Mouse (Mus musculus) heart, adult 9 months (tissue): ENCODE measurements around the gene Ube2d2b.

Source experiments
- DNase-seq, 2 experiments: peaks; one replicate each; pipeline ENCODE4 v3.0.0; 2022; ENCODE audit warnings: low spot score in 2 of 2

The Ube2d2b gene

DNA sequence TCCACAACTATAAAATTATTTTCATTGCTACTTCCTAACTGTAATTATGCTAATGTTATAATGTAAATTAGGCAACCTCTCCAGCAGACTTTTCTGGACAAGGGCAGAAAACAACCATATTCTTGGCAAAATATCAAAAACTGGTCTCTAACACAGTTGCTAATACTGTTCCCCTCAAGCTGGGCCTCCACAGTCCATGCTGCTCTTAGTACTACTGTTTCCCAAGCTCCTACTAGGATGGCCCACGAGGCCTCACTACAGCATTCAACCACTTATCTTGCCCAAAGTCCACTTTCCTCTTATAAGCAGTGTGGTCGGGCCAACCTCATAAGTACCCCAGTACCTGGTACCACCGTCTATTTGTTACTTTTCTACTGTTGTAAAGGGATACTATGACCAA lies 24.7 kb downstream of the Ube2d2b start:
- DNase-seq = no peak

- no peak for DNase-seq
Measured at GRCm38 (mm10) chr5:107855546-107855945, 25.6 kb downstream of the Ube2d2b start.

DNA sequence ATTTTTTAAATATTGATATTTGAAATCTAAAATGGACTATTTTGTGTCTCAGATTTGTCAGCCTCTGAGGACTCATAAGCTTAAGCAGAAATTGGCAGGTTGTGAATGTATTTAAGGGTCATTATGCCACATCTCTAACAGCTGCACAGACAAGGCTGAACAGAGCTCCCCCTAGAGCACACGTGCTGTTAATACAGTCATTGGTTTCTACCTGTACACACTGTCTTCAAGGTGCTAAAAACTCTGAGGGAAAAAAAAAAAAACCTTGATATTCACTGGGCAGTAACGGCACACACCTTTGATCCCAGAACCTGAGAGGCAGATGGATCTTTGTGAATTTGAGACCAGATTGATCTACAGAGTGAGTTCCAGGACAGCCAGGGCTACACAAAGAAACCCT lies 29.1 kb downstream of the Ube2d2b start:
- DNase-seq = no peak

DNA sequence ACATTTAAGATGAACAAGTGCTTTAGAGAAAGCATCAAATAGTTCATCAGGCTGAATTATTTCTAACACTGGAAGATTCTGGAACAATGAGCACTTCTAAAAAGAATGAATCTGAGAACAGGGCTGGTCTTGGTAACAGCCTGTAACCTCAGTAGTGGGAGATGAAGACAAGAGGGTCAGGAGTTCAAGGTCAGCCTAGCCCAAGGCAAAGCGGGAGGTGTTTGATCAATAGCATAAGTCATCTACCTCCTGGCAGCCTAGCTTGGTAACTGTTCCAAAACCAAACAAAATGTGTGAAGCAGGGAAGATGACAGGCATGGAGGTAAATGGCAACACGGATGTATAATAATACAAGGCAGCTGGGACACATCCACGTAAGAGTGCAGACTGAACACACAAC lies 34.1 kb downstream of the Ube2d2b start:
- no peak for DNase-seq

GRCm38 (mm10) chr5:107866127-107867126 lies 36.5 kb downstream of the Ube2d2b start:
- peak; percentile 30 to 45 for DNase-seq

DNA sequence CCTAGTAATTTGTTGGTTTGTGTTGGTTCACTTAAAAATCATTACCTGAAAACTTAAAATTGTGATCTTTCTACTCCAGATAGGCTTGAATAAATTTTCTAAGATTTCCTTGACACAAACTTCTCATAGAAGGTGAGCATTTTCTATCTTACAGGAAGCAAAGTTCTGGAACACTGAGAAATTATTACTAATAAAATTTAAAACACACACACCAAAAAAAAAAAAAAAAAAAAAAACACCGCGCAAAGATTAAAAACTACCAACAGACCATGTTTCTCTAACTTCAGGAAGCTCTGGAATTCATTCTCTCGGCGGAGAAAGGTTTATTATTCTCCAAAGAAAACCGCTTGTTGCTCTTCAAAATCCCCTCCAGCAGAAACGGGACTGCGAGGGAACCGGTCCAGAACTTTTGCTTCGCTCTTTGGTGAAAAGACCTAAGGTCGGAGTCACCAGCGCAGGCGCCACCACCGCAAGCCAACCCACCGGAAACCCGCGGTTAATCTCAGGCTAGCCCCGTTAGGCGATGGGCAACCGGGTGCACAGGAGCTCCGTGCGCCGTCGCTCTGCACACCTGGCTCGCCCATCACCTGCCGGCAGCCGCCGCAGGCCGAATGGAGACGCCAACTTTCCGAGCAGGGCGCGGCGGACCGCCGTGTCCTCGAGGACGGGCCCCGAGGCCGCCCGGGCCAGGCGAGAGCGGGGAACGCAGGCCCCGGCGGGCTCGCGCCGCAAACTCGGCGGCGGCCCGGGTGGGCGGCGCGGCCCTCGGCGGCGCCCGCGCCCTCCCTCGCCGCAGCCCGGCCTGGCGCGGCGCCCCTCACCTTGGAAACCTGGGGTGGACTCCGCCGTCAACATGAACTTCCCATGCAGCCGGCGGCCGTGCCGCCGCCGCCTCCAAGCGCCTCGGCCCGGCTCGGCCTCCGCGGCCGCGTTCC lies 38.3 kb downstream of the Ube2d2b start:
- DNase-seq = peak; percentile 64 to 65

DNA sequence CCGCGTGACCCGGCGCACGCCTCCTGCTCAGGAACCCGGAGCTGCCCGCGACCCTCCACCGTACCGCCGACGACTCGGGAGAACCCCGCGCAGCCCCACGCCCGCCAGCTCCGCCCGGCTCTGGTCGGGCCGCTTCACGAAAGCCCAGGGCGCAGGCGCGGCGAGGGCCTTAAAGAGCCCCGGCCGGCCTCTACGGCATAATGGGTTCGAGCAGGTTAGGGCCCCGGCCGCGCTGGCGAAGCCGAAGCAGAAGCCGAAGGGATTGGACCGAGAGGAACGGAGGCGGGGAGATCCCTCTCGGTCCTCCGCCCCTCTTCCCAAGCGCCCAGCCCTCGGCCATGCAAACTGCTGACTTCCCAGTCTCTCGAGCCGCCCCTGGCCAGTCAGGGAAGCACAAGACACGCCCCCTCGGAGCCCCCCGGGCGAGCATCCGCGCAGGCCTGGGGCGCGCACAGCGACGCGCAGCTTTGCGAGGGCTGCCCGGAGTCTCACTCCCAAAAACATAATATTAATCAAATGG lies 39.1 kb downstream of the Ube2d2b start:
- peak; percentile 93 to 95 for DNase-seq

DNA sequence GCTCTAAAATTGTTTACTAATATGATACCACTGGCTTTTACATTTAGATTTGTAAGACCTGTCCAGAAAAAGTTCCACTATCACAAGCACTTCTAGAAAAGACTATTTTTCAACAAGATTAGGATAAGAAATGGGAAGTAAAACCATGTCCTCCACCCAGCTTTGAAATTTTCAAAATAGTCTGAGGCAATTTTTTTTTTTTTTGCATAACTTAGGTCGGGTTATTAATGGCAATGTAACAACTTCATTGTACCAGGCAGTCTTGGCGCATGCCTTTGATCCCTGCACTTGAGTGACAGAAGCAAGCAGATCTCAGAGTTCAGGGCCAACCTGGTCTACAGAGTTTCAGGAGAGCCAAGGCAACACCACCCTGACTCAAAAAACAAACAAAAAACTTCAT lies 39.8 kb downstream of the Ube2d2b start:
- no peak for DNase-seq

DNA sequence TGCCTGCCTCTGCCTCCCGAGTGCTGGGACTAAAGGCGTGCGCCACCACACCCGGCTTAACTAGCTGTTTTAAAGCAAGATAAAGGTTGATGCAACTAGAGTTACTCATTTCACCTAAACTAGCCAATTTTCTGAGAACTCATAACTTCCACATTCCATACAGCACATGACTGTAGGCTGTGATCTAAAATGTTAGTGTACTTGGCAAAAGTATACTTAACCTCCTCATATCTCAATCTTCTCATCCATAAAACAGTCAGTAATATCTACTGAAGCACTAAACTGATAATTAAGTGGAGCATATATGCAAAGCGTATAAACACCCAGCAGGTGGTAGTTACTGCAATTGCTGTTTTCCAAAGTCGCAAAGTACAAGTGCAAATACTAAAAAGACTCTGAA lies 43.4 kb downstream of the Ube2d2b start:
- no peak for DNase-seq

- DNase-seq = no peak
Measured at GRCm38 (mm10) chr5:107873886-107874302, 44.0 kb downstream of the Ube2d2b start.

GRCm38 (mm10) chr5:107874561-107875260 lies 44.8 kb downstream of the Ube2d2b start, which contains the start of gene Evi5:
Gene Evi5, minus strand, starts transcription at chr5:107875107.
- no peak for DNase-seq

DNA sequence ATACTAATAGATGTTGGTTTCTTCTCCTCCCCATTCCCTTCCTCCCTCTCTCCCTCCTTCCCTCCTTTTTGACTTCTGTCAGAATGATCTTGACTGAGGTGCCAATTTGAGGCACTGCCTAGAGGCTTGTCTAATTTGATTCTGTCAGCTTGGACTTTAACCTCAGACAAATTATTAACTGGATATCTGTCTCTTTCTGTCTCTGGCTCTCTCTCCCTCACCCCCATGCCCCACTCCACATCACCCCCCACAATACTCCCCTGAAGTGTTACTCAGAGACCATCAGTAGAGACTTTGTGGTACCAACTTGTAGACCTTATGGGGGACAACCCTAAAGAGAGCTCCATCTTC lies 45.3 kb downstream of the Ube2d2b start:
- no peak for DNase-seq

GRCm38 (mm10) chr5:107877053-107877452 lies 47.2 kb downstream of the Ube2d2b start:
- DNase-seq = no peak

GRCm38 (mm10) chr5:107880710-107881109 lies 50.8 kb downstream of the Ube2d2b start:
- no peak for DNase-seq
